Mouse (Mus musculus): ENCODE measurements at regions not wholly inside any gene's neighbourhood (a gene's known extent, or its start where the extent isn't known, plus 50 kb on each side); places are given as distances from the start of the nearest gene placed in this dataset.

DNA sequence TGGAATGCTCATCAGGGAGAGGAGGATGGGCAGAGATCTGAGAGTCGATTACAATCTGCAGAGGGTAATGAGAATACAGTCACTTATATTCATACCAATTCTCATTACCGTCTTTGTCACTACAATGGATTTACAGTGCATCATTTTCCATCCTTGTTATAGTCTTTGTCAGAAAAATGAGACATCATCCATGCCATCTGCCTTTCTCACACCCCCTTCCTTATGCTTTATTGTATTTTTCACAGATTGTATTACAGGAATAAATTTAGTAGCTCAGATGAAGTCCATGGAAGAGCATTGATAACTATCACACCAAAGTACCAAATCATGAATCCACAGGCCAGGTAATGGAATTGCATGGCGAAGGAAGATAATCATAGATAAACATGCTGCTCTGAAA is 779.5 kb downstream of the Cenpc1 start:
- Histone ChIP-seq H3K4me2 (ENCODE audit: low read length) (no peak overlapping the region), H3K27ac (replicated peaks; ENCODE audit: low read depth, low read length) (no peak overlapping the region), H3K4me3 (replicated peaks; ENCODE audit: low read depth, low read length) (no peak overlapping the region), H3K9ac (replicated peaks; ENCODE audit: low read length) (no peak overlapping the region), H3K36me3 (ENCODE audit: control insufficient read depth, insufficient read depth, low read length) (no peaks in the 10 kb centered on the region), H3K9me3 (ENCODE audit: control insufficient read depth, low read length) (no peaks in the 10 kb centered on the region), H3K4me1 (ENCODE audit: control insufficient read depth, insufficient read depth, low read length) (no peaks in the 10 kb centered on the region), H3K27me3 (ENCODE audit: control insufficient read depth, insufficient read depth, low read length) (no peaks in the 10 kb centered on the region)
- no peak for ATAC-seq (ENCODE audit: low FRiP score, low TSS enrichment)
- no peak for DNase-seq
- 74% methylated on average over 3 of the region's 3 CpGs for WGBS

- no peaks in the 10 kb centered on the region for H3K36me3 ChIP-seq (ENCODE audit: control insufficient read depth, insufficient read depth, low read length)
- H3K9ac ChIP-seq (replicated peaks; ENCODE audit: low read length) = no peak overlapping the region
- DNase-seq (peak; percentile 4), ATAC-seq (ENCODE audit: low FRiP score, low TSS enrichment) (no peak)
- no peak overlapping the region for H3K27ac ChIP-seq (replicated peaks; ENCODE audit: low read depth, low read length)
- no peak overlapping the region for H3K4me3 ChIP-seq (replicated peaks; ENCODE audit: low read depth, low read length)
- H3K4me2 ChIP-seq (ENCODE audit: low read length) = no peak overlapping the region
- no peaks in the 10 kb centered on the region for H3K4me1 ChIP-seq (ENCODE audit: control insufficient read depth, insufficient read depth, low read length)
- H3K9me3 ChIP-seq (ENCODE audit: control insufficient read depth, low read length) = no peaks in the 10 kb centered on the region
- H3K27me3 ChIP-seq (ENCODE audit: control insufficient read depth, insufficient read depth, low read length) = no peaks in the 10 kb centered on the region
- 50% methylated on average over 4 of the region's 4 CpGs for WGBS
These were observed 816.9 kb downstream of the Cenpc1 start for GRCm38 (mm10) chr5:85248453-85248852.

DNA sequence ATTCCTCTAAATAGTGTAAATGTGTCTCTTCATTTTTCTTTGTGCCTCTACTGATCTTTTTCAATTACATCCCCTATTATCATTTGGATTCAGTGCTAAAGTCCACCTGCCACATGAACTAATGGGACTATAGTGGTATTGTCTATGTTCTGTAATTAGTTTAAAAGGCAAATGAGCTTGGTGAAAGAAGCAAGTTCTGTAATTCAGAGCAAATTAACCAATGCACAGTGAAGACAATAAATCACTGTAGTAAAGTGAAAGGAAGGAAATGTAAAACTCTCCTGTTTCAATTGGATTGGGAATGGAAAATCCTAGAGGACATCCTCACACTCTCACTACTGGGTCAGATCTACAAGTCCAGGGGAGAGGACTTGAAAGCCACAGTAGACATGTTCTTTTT is 823.2 kb upstream of the Epha5 start:
- Histone ChIP-seq H3K4me1 (ENCODE audit: control insufficient read depth, insufficient read depth, low read length) (no peaks in the 10 kb centered on the region), H3K27ac (replicated peaks; ENCODE audit: low read depth, low read length) (no peak overlapping the region)

GRCm38 (mm10) chr5:85239509-85240031 is 822.4 kb upstream of the Epha5 start:
- H3K9me3 ChIP-seq (ENCODE audit: control insufficient read depth, low read length) = no peaks in the 10 kb centered on the region
- ATAC-seq (ENCODE audit: low FRiP score, low TSS enrichment) = peak; percentile 90
- H3K9ac ChIP-seq (replicated peaks; ENCODE audit: low read length) = no peak overlapping the region
- no peaks in the 10 kb centered on the region for H3K36me3 ChIP-seq (ENCODE audit: control insufficient read depth, insufficient read depth, low read length)
- no peak overlapping the region for H3K27ac ChIP-seq (replicated peaks; ENCODE audit: low read depth, low read length)
- H3K27me3 ChIP-seq (ENCODE audit: control insufficient read depth, insufficient read depth, low read length) = no peaks in the 10 kb centered on the region
- no peak overlapping the region for H3K4me2 ChIP-seq (ENCODE audit: low read length)
- DNase-seq = peak; percentile 72
- H3K4me1 ChIP-seq (ENCODE audit: control insufficient read depth, insufficient read depth, low read length) = no peaks in the 10 kb centered on the region
- 18% methylated on average over 3 of the region's 3 CpGs for WGBS
- no peak overlapping the region for H3K4me3 ChIP-seq (replicated peaks; ENCODE audit: low read depth, low read length)

More for the DNA sequence above, 823.2 kb upstream of the Epha5 start:
- DNase-seq (peak; percentile 2), ATAC-seq (ENCODE audit: low FRiP score, low TSS enrichment) (no peak)
- Histone ChIP-seq H3K36me3 (ENCODE audit: control insufficient read depth, insufficient read depth, low read length) (no peaks in the 10 kb centered on the region), H3K4me3 (replicated peaks; ENCODE audit: low read depth, low read length) (no peak overlapping the region), H3K4me2 (ENCODE audit: low read length) (no peak overlapping the region), H3K27me3 (ENCODE audit: control insufficient read depth, insufficient read depth, low read length) (no peaks in the 10 kb centered on the region), H3K9me3 (ENCODE audit: control insufficient read depth, low read length) (no peaks in the 10 kb centered on the region), H3K9ac (replicated peaks; ENCODE audit: low read length) (no peak overlapping the region)

Data from midbrain, embryonic 14.5 days (tissue).